In genomic region chr8:71466198-71466597, GRCm38 (mm10) we compare ENCODE assay signal across 13 mouse cellular contexts. TPM values are rescaled to one million over a fixed set of nuclear protein-coding genes. Genes with fewer than 3 reads are reported as not detected.
DNase-seq lines count a peak whose midpoint lies in the region; ATAC-seq and TF ChIP-seq lines count a peak whose summit lies in the region.
"Had no signal": no experiment of that assay in that cellular context is flagged by ENCODE, and none has a peak within 500 bp of the region (broad histone marks: within the 10 kb centered on the region; RNA-seq: fewer than 3 reads in every experiment).

No protein-coding gene starts in this region.

- ATAC-seq in forebrain, embryonic 12.5 days (ENCODE audit: low FRiP score): no peak
- ATAC-seq in hindbrain, embryonic 15.5 days (ENCODE audit: low FRiP score, low read depth): no peak
- no peak for ATAC-seq in hindbrain, postnatal 0 days
- ATAC-seq in neural tube, embryonic 13.5 days (ENCODE audit: low read depth): no peak
- no peak for ATAC-seq in neural tube, embryonic 15.5 days (ENCODE audit: low FRiP score)

- no peak overlapping the region for H3K27ac ChIP-seq in forebrain, embryonic 10.5 days
- H3K27ac ChIP-seq in forebrain, embryonic 12.5 days: no peak overlapping the region
- no peak overlapping the region for H3K27ac ChIP-seq in hindbrain, embryonic 15.5 days (replicated peaks)
- no peak overlapping the region for H3K27ac ChIP-seq in hindbrain, postnatal 0 days
- no peak overlapping the region for H3K27ac ChIP-seq in neural tube, embryonic 13.5 days (replicated peaks)
- H3K27ac ChIP-seq in neural tube, embryonic 15.5 days (replicated peaks): no peak overlapping the region
- H3K27ac ChIP-seq: hindbrain, embryonic 14.5 days; macrophage; stomach, embryonic 15.5 days had no signal

- H3K4me2 ChIP-seq in forebrain, embryonic 12.5 days: no peak overlapping the region
- peak overlapping the region; percentile 70; the same call in 1 of the 2 replicates for H3K4me2 ChIP-seq in hindbrain, embryonic 15.5 days
- H3K4me2 ChIP-seq in hindbrain, postnatal 0 days (ENCODE audit: low read depth, low read length): no peak overlapping the region
- H3K4me2 ChIP-seq in neural tube, embryonic 13.5 days: peak overlapping the region; percentile 91; the same call in 1 of the 2 replicates
- H3K4me2 ChIP-seq in neural tube, embryonic 15.5 days: peak overlapping the region; percentile 95; the same call in 1 of the 2 replicates

- H3K9ac ChIP-seq in forebrain, embryonic 12.5 days: no peak overlapping the region
- no peak overlapping the region for H3K9ac ChIP-seq in hindbrain, embryonic 15.5 days
- no peak overlapping the region for H3K9ac ChIP-seq in hindbrain, postnatal 0 days (replicated peaks; ENCODE audit: low read length)
- H3K9ac ChIP-seq in neural tube, embryonic 13.5 days: no peak overlapping the region
- no peak overlapping the region for H3K9ac ChIP-seq in neural tube, embryonic 15.5 days (replicated peaks)
- H3K9ac ChIP-seq: stomach, embryonic 15.5 days had no signal

- H3K36me3 ChIP-seq in forebrain, embryonic 10.5 days (replicated peaks): peaks cover 31% of the 10 kb centered on the region
- peaks cover 17% of the 10 kb centered on the region for H3K36me3 ChIP-seq in forebrain, embryonic 12.5 days (replicated peaks)
- peaks cover 4% of the 10 kb centered on the region; the same call in 1 of the 2 replicates for H3K36me3 ChIP-seq in hindbrain, embryonic 15.5 days
- peaks cover 2% of the 10 kb centered on the region; the same call in 1 of the 2 replicates for H3K36me3 ChIP-seq in hindbrain, postnatal 0 days (ENCODE audit: insufficient read depth, low read length)
- H3K36me3 ChIP-seq in neural tube, embryonic 13.5 days: peaks cover 19% of the 10 kb centered on the region
- peaks cover 8% of the 10 kb centered on the region for H3K36me3 ChIP-seq in neural tube, embryonic 15.5 days

- peaks cover 13% of the 10 kb centered on the region for H3K27me3 ChIP-seq in forebrain, embryonic 10.5 days (ENCODE audit: poor library complexity, severe bottlenecking)
- no peaks in the 10 kb centered on the region for H3K27me3 ChIP-seq in forebrain, embryonic 12.5 days
- H3K27me3 ChIP-seq in hindbrain, embryonic 15.5 days: no peaks in the 10 kb centered on the region
- H3K27me3 ChIP-seq in hindbrain, postnatal 0 days (ENCODE audit: insufficient read depth, low read length): no peaks in the 10 kb centered on the region
- no peaks in the 10 kb centered on the region for H3K27me3 ChIP-seq in neural tube, embryonic 13.5 days
- no peaks in the 10 kb centered on the region for H3K27me3 ChIP-seq in neural tube, embryonic 15.5 days (replicated peaks)
- H3K27me3 ChIP-seq: stomach, embryonic 15.5 days had no signal

- H3K9me3 ChIP-seq in forebrain, embryonic 10.5 days: no peaks in the 10 kb centered on the region
- no peaks in the 10 kb centered on the region for H3K9me3 ChIP-seq in forebrain, embryonic 12.5 days
- no peaks in the 10 kb centered on the region for H3K9me3 ChIP-seq in hindbrain, embryonic 15.5 days
- H3K9me3 ChIP-seq in hindbrain, postnatal 0 days (ENCODE audit: low read length): no peaks in the 10 kb centered on the region
- no peaks in the 10 kb centered on the region for H3K9me3 ChIP-seq in neural tube, embryonic 13.5 days
- no peaks in the 10 kb centered on the region for H3K9me3 ChIP-seq in neural tube, embryonic 15.5 days (replicated peaks)
- H3K9me3 ChIP-seq: stomach, embryonic 15.5 days had no signal

- no peak for DNase-seq in forebrain, embryonic 10.5 days (ENCODE audit: extremely low spot score, low spot score)
- no peak for DNase-seq in hindbrain, postnatal 0 days (ENCODE audit: low spot score)
- DNase-seq in neural tube, embryonic 10.5 days (ENCODE audit: extremely low spot score, low spot score): no peak
- no peak for DNase-seq in adrenal gland, adult 2 months
- DNase-seq: right cerebral cortex, postnatal 4 days; thymus, postnatal 14 days had no signal

- 92% methylated on average over 5 of the region's 5 CpGs for WGBS in forebrain, embryonic 10.5 days
- WGBS in forebrain, embryonic 12.5 days: 96% methylated on average over 5 of the region's 5 CpGs
- WGBS in hindbrain, embryonic 15.5 days: 94% methylated on average over 5 of the region's 5 CpGs
- 95% methylated on average over 5 of the region's 5 CpGs for WGBS in hindbrain, postnatal 0 days
- 94% methylated on average over 5 of the region's 5 CpGs for WGBS in neural tube, embryonic 13.5 days
- WGBS in neural tube, embryonic 15.5 days: 97% methylated on average over 5 of the region's 5 CpGs

- peaks cover 61% of the 10 kb centered on the region for H3K4me1 ChIP-seq in forebrain, embryonic 10.5 days
- H3K4me1 ChIP-seq in forebrain, embryonic 12.5 days: peaks cover 53% of the 10 kb centered on the region
- H3K4me1 ChIP-seq in hindbrain, embryonic 15.5 days (replicated peaks): peaks cover 54% of the 10 kb centered on the region
- H3K4me1 ChIP-seq in hindbrain, postnatal 0 days (ENCODE audit: insufficient read depth, low read length): peaks cover 10% of the 10 kb centered on the region; the same call in 1 of the 2 replicates
- peaks cover 52% of the 10 kb centered on the region for H3K4me1 ChIP-seq in neural tube, embryonic 13.5 days (replicated peaks)
- peaks cover 61% of the 10 kb centered on the region for H3K4me1 ChIP-seq in neural tube, embryonic 15.5 days

- H3K4me3 ChIP-seq in forebrain, embryonic 10.5 days: 0 out of 2 replicates have a peak overlapping the region, but pooled peaks have one; percentile 67
- H3K4me3 ChIP-seq in forebrain, embryonic 12.5 days (replicated peaks): no peak overlapping the region
- no peak overlapping the region for H3K4me3 ChIP-seq in hindbrain, embryonic 15.5 days
- H3K4me3 ChIP-seq in hindbrain, postnatal 0 days (ENCODE audit: low read length): no peak overlapping the region
- 0 out of 2 replicates have a peak overlapping the region, but pooled peaks have one; percentile 89 for H3K4me3 ChIP-seq in neural tube, embryonic 13.5 days
- no peak overlapping the region for H3K4me3 ChIP-seq in neural tube, embryonic 15.5 days (replicated peaks)

- TF ChIP-seq CTCF in hindbrain, postnatal 0 days (IDR thresholded peaks at IDR 0.05; ENCODE audit: low read depth): no peak

RNA-seq across cellular contexts. Expression of gene Mrpl34, which starts 1.4 kb away (rescaled TPM):
- 218 and 226 TPM in 2 replicates for polyA plus RNA-seq in forebrain, embryonic 10.5 days (2016; fragmentation: Nextera tagmentation; extraction: Ambion mirVana)
- 207 and 219 TPM in 2 replicates for polyA plus RNA-seq in forebrain, embryonic 12.5 days (2016; fragmentation: Nextera tagmentation; extraction: Ambion mirVana)
- 172 and 189 TPM in 2 replicates for polyA plus RNA-seq in hindbrain, embryonic 15.5 days (2015; fragmentation: Nextera tagmentation; extraction: Ambion mirVana)
- 77.9 and 127 TPM in 2 replicates for total RNA-seq in hindbrain, postnatal 0 days (2014; rRNA removed)
- polyA plus RNA-seq in hindbrain, postnatal 0 days (2015; fragmentation: Nextera tagmentation; extraction: Ambion mirVana): 155 and 164 TPM in 2 replicates
- polyA plus RNA-seq in neural tube, embryonic 13.5 days (2015; fragmentation: Nextera tagmentation; extraction: Ambion mirVana): 208 and 237 TPM in 2 replicates
- polyA plus RNA-seq in neural tube, embryonic 15.5 days (2015; fragmentation: Nextera tagmentation; extraction: Ambion mirVana): 181 and 182 TPM in 2 replicates
- 100 to 1,000 TPM; 130 to 133 TPM for total RNA-seq in adrenal gland, adult 2 months (2021)
- polyA plus RNA-seq in adrenal gland, adult 2 months (2012; rRNA removed): 230 and 261 TPM in 2 replicates

RNA-seq across cellular contexts. Expression of gene Abhd8, which starts 2.7 kb away (rescaled TPM):
- 67.6 and 68.2 TPM in 2 replicates for polyA plus RNA-seq in forebrain, embryonic 10.5 days (2016; fragmentation: Nextera tagmentation; extraction: Ambion mirVana)
- polyA plus RNA-seq in forebrain, embryonic 12.5 days (2016; fragmentation: Nextera tagmentation; extraction: Ambion mirVana): 99.3 and 99.8 TPM in 2 replicates
- polyA plus RNA-seq in hindbrain, embryonic 15.5 days (2015; fragmentation: Nextera tagmentation; extraction: Ambion mirVana): 183 and 195 TPM in 2 replicates
- total RNA-seq in hindbrain, postnatal 0 days (2014; rRNA removed): 325 and 330 TPM in 2 replicates
- 190 and 195 TPM in 2 replicates for polyA plus RNA-seq in hindbrain, postnatal 0 days (2015; fragmentation: Nextera tagmentation; extraction: Ambion mirVana)
- polyA plus RNA-seq in neural tube, embryonic 13.5 days (2015; fragmentation: Nextera tagmentation; extraction: Ambion mirVana): 127 and 145 TPM in 2 replicates
- 160 and 192 TPM in 2 replicates for polyA plus RNA-seq in neural tube, embryonic 15.5 days (2015; fragmentation: Nextera tagmentation; extraction: Ambion mirVana)
- 10 to 100 TPM; 52.1 to 64.4 TPM for total RNA-seq in adrenal gland, adult 2 months (2021)
- polyA plus RNA-seq in adrenal gland, adult 2 months (2012; rRNA removed): 220 and 223 TPM in 2 replicates

RNA-seq across cellular contexts. Expression of gene Dda1, which starts 2.8 kb away (rescaled TPM):
- 116 and 122 TPM in 2 replicates for polyA plus RNA-seq in forebrain, embryonic 10.5 days (2016; fragmentation: Nextera tagmentation; extraction: Ambion mirVana)
- 146 and 155 TPM in 2 replicates for polyA plus RNA-seq in forebrain, embryonic 12.5 days (2016; fragmentation: Nextera tagmentation; extraction: Ambion mirVana)
- 217 and 231 TPM in 2 replicates for polyA plus RNA-seq in hindbrain, embryonic 15.5 days (2015; fragmentation: Nextera tagmentation; extraction: Ambion mirVana)
- 191 and 195 TPM in 2 replicates for total RNA-seq in hindbrain, postnatal 0 days (2014; rRNA removed)
- polyA plus RNA-seq in hindbrain, postnatal 0 days (2015; fragmentation: Nextera tagmentation; extraction: Ambion mirVana): 241 and 246 TPM in 2 replicates
- 217 and 231 TPM in 2 replicates for polyA plus RNA-seq in neural tube, embryonic 13.5 days (2015; fragmentation: Nextera tagmentation; extraction: Ambion mirVana)
- polyA plus RNA-seq in neural tube, embryonic 15.5 days (2015; fragmentation: Nextera tagmentation; extraction: Ambion mirVana): 223 and 252 TPM in 2 replicates
- total RNA-seq in adrenal gland, adult 2 months (2021): 10 to 100 TPM; 54.7 to 76.7 TPM
- 129 and 149 TPM in 2 replicates for polyA plus RNA-seq in adrenal gland, adult 2 months (2012; rRNA removed)

RNA-seq across cellular contexts. Expression of gene Ano8, which starts 19.6 kb away (rescaled TPM):
- polyA plus RNA-seq in forebrain, embryonic 10.5 days (2016; fragmentation: Nextera tagmentation; extraction: Ambion mirVana): 1.8 TPM in 2 replicates
- polyA plus RNA-seq in forebrain, embryonic 12.5 days (2016; fragmentation: Nextera tagmentation; extraction: Ambion mirVana): 11.1 and 13.4 TPM in 2 replicates
- 7.7 and 8.6 TPM in 2 replicates for polyA plus RNA-seq in hindbrain, embryonic 15.5 days (2015; fragmentation: Nextera tagmentation; extraction: Ambion mirVana)
- total RNA-seq in hindbrain, postnatal 0 days (2014; rRNA removed): 78.6 and 80.5 TPM in 2 replicates
- polyA plus RNA-seq in hindbrain, postnatal 0 days (2015; fragmentation: Nextera tagmentation; extraction: Ambion mirVana): 4.7 and 5.3 TPM in 2 replicates
- polyA plus RNA-seq in neural tube, embryonic 13.5 days (2015; fragmentation: Nextera tagmentation; extraction: Ambion mirVana): 6.1 and 7.8 TPM in 2 replicates
- polyA plus RNA-seq in neural tube, embryonic 15.5 days (2015; fragmentation: Nextera tagmentation; extraction: Ambion mirVana): 5.7 and 6.8 TPM in 2 replicates
- 10 to 100 TPM in 1 of 2 experiments, 1 to 10 TPM in 1; 9.9 to 16.4 TPM for total RNA-seq in adrenal gland, adult 2 months (2021)
- polyA plus RNA-seq in adrenal gland, adult 2 months (2012; rRNA removed): 44.9 and 54.6 TPM in 2 replicates

RNA-seq across cellular contexts. Expression of gene Gtpbp3, which starts 21.7 kb away (rescaled TPM):
- polyA plus RNA-seq in forebrain, embryonic 10.5 days (2016; fragmentation: Nextera tagmentation; extraction: Ambion mirVana): 21.3 and 22.3 TPM in 2 replicates
- 12.6 and 15.1 TPM in 2 replicates for polyA plus RNA-seq in forebrain, embryonic 12.5 days (2016; fragmentation: Nextera tagmentation; extraction: Ambion mirVana)
- 12.0 and 15.3 TPM in 2 replicates for polyA plus RNA-seq in hindbrain, embryonic 15.5 days (2015; fragmentation: Nextera tagmentation; extraction: Ambion mirVana)
- total RNA-seq in hindbrain, postnatal 0 days (2014; rRNA removed): 36.1 and 58.5 TPM in 2 replicates
- polyA plus RNA-seq in hindbrain, postnatal 0 days (2015; fragmentation: Nextera tagmentation; extraction: Ambion mirVana): 12.1 and 15.5 TPM in 2 replicates
- 12.0 and 15.5 TPM in 2 replicates for polyA plus RNA-seq in neural tube, embryonic 13.5 days (2015; fragmentation: Nextera tagmentation; extraction: Ambion mirVana)
- 15.4 and 17.1 TPM in 2 replicates for polyA plus RNA-seq in neural tube, embryonic 15.5 days (2015; fragmentation: Nextera tagmentation; extraction: Ambion mirVana)
- total RNA-seq in adrenal gland, adult 2 months (2021): 10 to 100 TPM; 15.6 to 26.7 TPM
- polyA plus RNA-seq in adrenal gland, adult 2 months (2012; rRNA removed): 58.3 and 77.4 TPM in 2 replicates

Comparison
In these comparisons a context has a peak if more than half of its experiments do, and no peak if none do; other contexts are left out.
1. H3K4me3 ChIP-seq: peak in forebrain, embryonic 10.5 days (single experiment) and neural tube, embryonic 13.5 days (single experiment); none in forebrain, embryonic 12.5 days (single experiment), hindbrain, embryonic 15.5 days (single experiment), hindbrain, postnatal 0 days (single experiment) and neural tube, embryonic 15.5 days (single experiment).
2. H3K4me2 ChIP-seq: peak in hindbrain, embryonic 15.5 days (single experiment), neural tube, embryonic 13.5 days (single experiment) and neural tube, embryonic 15.5 days (single experiment); none in forebrain, embryonic 12.5 days (single experiment) and hindbrain, postnatal 0 days (single experiment).